Mouse (Mus musculus) heart, adult 8-10 months (tissue): ENCODE results near the gene Atp7b. TPM values are rescaled to one million over a fixed set of nuclear protein-coding genes. Genes with fewer than 3 reads are reported as not detected.

Experiments used
- total RNA-seq, 4 experiments: library from RNA; stranded (reverse); gene quantifications; 2 replicates each; pipeline ENCODE4 v1.2.4; 2022

Atp7b gene
- total RNA-seq, 4 experiments from 2014 or later = 0.09 to 0.13 (median 0.12) TPM

Other genes starting within 250 kb of the Atp7b start
- gene Defb50, start 236.8 kb downstream of the Atp7b start, total RNA-seq = not detected
- gene Defb2, start 220.4 kb downstream of the Atp7b start, total RNA-seq = not detected
- gene Defb10, start 201.4 kb downstream of the Atp7b start, total RNA-seq = not detected
- gene Defb9, start 174.9 kb downstream of the Atp7b start, total RNA-seq = not detected
- not detected for gene Defb11, start 153.9 kb downstream of the Atp7b start, total RNA-seq
- not detected for gene Defb15, start 127.6 kb downstream of the Atp7b start, total RNA-seq
- gene Defb35, start 122.0 kb downstream of the Atp7b start, total RNA-seq = not detected
- gene Defb13, start 113.5 kb downstream of the Atp7b start, total RNA-seq = not detected
- gene Fam90a1a, start 101.6 kb downstream of the Atp7b start, total RNA-seq = not detected
- gene Ccdc70, start 90.5 kb downstream of the Atp7b start, total RNA-seq = not detected
- gene Alg11, start 416 bp upstream of the Atp7b start, total RNA-seq = 1 to 10 TPM; 7.3 to 8.8 (median 8.5) TPM
- not detected for gene Nek5, start 64.7 kb upstream of the Atp7b start, total RNA-seq
- 1 to 10 TPM; 1.7 to 2.6 (median 1.8) TPM for gene Nek3, start 106.1 kb upstream of the Atp7b start, total RNA-seq
- gene Ckap2, start 125.5 kb upstream of the Atp7b start, total RNA-seq = 1 to 10 TPM in 1 of 4 experiments, under 1 TPM in 3; 0.19 to 1.6 (median 0.38) TPM
- gene Vps36, start 132.5 kb upstream of the Atp7b start, total RNA-seq = 10 to 100 TPM; 20.1 to 22.2 (median 21.0) TPM
- 1 to 10 TPM; 3.8 to 4.5 (median 4.3) TPM for gene Thsd1, start 167.0 kb upstream of the Atp7b start, total RNA-seq
- gene Tpte, start 223.1 kb upstream of the Atp7b start, total RNA-seq = not detected